Mouse (Mus musculus): ENCODE results near the gene Tmem132d. TPM values are rescaled to one million over a fixed set of nuclear protein-coding genes. Genes with fewer than 3 reads are reported as not detected.

Gene Tmem132d
- total RNA-seq, 2 experiments from 2014 or later = 0.14 TPM; not detected in 1

GRCm38 (mm10) chr5:128244219-128244618 is 188.7 kb downstream of the Tmem132d start:
- intact Hi-C loops (cut with DNase I) = no loop called here
- no peak for DNase-seq (ENCODE audit: low spot score)

- intact Hi-C loops (cut with DNase I) = no loop called here
- no peak for DNase-seq (ENCODE audit: low spot score)
Measured at GRCm38 (mm10) chr5:128236638-128237335, 196.1 kb downstream of the Tmem132d start.

- DNase-seq (ENCODE audit: low spot score) = no peak
- intact Hi-C loops (cut with DNase I) = no loop called here
Measured at GRCm38 (mm10) chr5:128235611-128236010, 197.3 kb downstream of the Tmem132d start.

GRCm38 (mm10) chr5:128233101-128233500 is 199.8 kb downstream of the Tmem132d start:
- intact Hi-C loops (cut with DNase I) = no loop called here
- DNase-seq (ENCODE audit: low spot score) = no peak

GRCm38 (mm10) chr5:128218281-128218680 is 214.6 kb downstream of the Tmem132d start:
- intact Hi-C loops (cut with DNase I) = no loop called here
- DNase-seq (ENCODE audit: low spot score) = no peak

- DNase-seq (ENCODE audit: low spot score) = no peak
- intact Hi-C loops (cut with DNase I) = no loop called here
Measured at GRCm38 (mm10) chr5:128211125-128211524, 221.8 kb downstream of the Tmem132d start.

- DNase-seq (ENCODE audit: low spot score) = no peak
- intact Hi-C loops (cut with DNase I) = no loop called here
Measured at GRCm38 (mm10) chr5:128205716-128206115, 227.2 kb downstream of the Tmem132d start.

GRCm38 (mm10) chr5:128204685-128205320 is 228.1 kb downstream of the Tmem132d start:
- no peak for DNase-seq (ENCODE audit: low spot score)
- intact Hi-C loops (cut with DNase I) = no loop called here

- intact Hi-C loops (cut with DNase I) = no loop called here
- DNase-seq (ENCODE audit: low spot score) = no peak
Measured at GRCm38 (mm10) chr5:128203879-128204581, 228.8 kb downstream of the Tmem132d start.

GRCm38 (mm10) chr5:128194106-128194505 is 238.8 kb downstream of the Tmem132d start:
- intact Hi-C loops (cut with DNase I) = no loop called here
- DNase-seq (ENCODE audit: low spot score) = no peak

GRCm38 (mm10) chr5:128192485-128193055 is 240.3 kb downstream of the Tmem132d start:
- DNase-seq (ENCODE audit: low spot score) = no peak
- intact Hi-C loops (cut with DNase I) = no loop called here

GRCm38 (mm10) chr5:128191710-128192109 is 241.2 kb downstream of the Tmem132d start:
- intact Hi-C loops (cut with DNase I) = no loop called here
- no peak for DNase-seq (ENCODE audit: low spot score)

- DNase-seq (ENCODE audit: low spot score) = no peak
- intact Hi-C loops (cut with DNase I) = no loop called here
Measured at GRCm38 (mm10) chr5:128190243-128190820, 242.5 kb downstream of the Tmem132d start.

GRCm38 (mm10) chr5:128176234-128176633 is 256.6 kb downstream of the Tmem132d start:
- intact Hi-C loops (cut with DNase I) = no loop called here
- DNase-seq (ENCODE audit: low spot score) = no peak

- intact Hi-C loops (cut with DNase I) = no loop called here
- DNase-seq (ENCODE audit: low spot score) = no peak
Measured at GRCm38 (mm10) chr5:128158901-128159675, 273.8 kb downstream of the Tmem132d start.

- intact Hi-C loops (cut with DNase I) = no loop called here
- no peak for DNase-seq (ENCODE audit: low spot score)
Measured at GRCm38 (mm10) chr5:128151461-128151860, 281.4 kb downstream of the Tmem132d start.

GRCm38 (mm10) chr5:128146901-128147645 is 285.8 kb downstream of the Tmem132d start:
- intact Hi-C loops (cut with DNase I) = no loop called here
- DNase-seq (ENCODE audit: low spot score) = no peak

- no peak for DNase-seq (ENCODE audit: low spot score)
- intact Hi-C loops (cut with DNase I) = no loop called here
Measured at GRCm38 (mm10) chr5:128144799-128145198, 288.1 kb downstream of the Tmem132d start.

GRCm38 (mm10) chr5:128136818-128137217 is 296.1 kb downstream of the Tmem132d start:
- intact Hi-C loops (cut with DNase I) = no loop called here
- DNase-seq (ENCODE audit: low spot score) = no peak

Measured in heart, postnatal 25 days (tissue).